Mouse (Mus musculus): ENCODE results near the gene Itm2c. TPM values are rescaled to one million over a fixed set of nuclear protein-coding genes. Genes with fewer than 3 reads are reported as not detected.

Itm2c gene
- polyA plus RNA-seq, 1 experiment from 2014 or later = 92.0 TPM

GRCm38 (mm10) chr1:85957942-85958619 is 64.0 kb downstream of the Itm2c start:
- Histone ChIP-seq H3K27ac (ENCODE audit: low read depth) (no peak overlapping the region), H3K4me2 (ENCODE audit: low read length) (no peak overlapping the region), H3K4me1 (replicated peaks; ENCODE audit: control insufficient read depth, insufficient read depth, low read length) (peaks cover 15% of the 10 kb centered on the region; the same call in 1 of the 2 replicates), H3K9ac (ENCODE audit: low read length) (no peak overlapping the region), H3K9me3 (ENCODE audit: control insufficient read depth, low read length) (no peaks in the 10 kb centered on the region), H3K27me3 (replicated peaks; ENCODE audit: control insufficient read depth, insufficient read depth, low read length) (no peaks in the 10 kb centered on the region), H3K36me3 (ENCODE audit: control insufficient read depth, insufficient read depth, low read length) (no peaks in the 10 kb centered on the region), H3K4me3 (ENCODE audit: low read depth, low read length) (no peak overlapping the region)
- no peak for DNase-seq (ENCODE audit: low spot score)
- no peak for ATAC-seq (replicated peaks; ENCODE audit: low FRiP score, low TSS enrichment, low read depth)
- 51% methylated on average over 9 of the region's 9 CpGs for WGBS

Other genes starting within 250 kb of the Itm2c start
- 1.8 and 2.0 TPM in 2 replicates for gene Sp100, start 244.3 kb upstream of the Itm2c start, polyA plus RNA-seq (2014; fragmentation: Nextera tagmentation; extraction: Ambion mirVana)
- 0.67 and 1.1 TPM in 2 replicates for gene A630001G21Rik, start 115.6 kb upstream of the Itm2c start, polyA plus RNA-seq (2014; fragmentation: Nextera tagmentation; extraction: Ambion mirVana)
- gene Cab39, start 100.8 kb upstream of the Itm2c start, polyA plus RNA-seq (2014; fragmentation: Nextera tagmentation; extraction: Ambion mirVana) = 43.5 and 46.2 TPM in 2 replicates
- 0.28 TPM in 1 of 2 replicates, not detected in the other for gene 4933407L21Rik, start 34.2 kb downstream of the Itm2c start, polyA plus RNA-seq (2014; fragmentation: Nextera tagmentation; extraction: Ambion mirVana)
- gene Gpr55, start 66.7 kb downstream of the Itm2c start, polyA plus RNA-seq (2014; fragmentation: Nextera tagmentation; extraction: Ambion mirVana) = not detected in 2 replicates
- gene Spata3, start 122.5 kb downstream of the Itm2c start, polyA plus RNA-seq (2014; fragmentation: Nextera tagmentation; extraction: Ambion mirVana) = not detected in 2 replicates
- gene 2810459M11Rik, start 151.6 kb downstream of the Itm2c start, polyA plus RNA-seq (2014; fragmentation: Nextera tagmentation; extraction: Ambion mirVana) = 3.5 and 4.6 TPM in 2 replicates
- gene Psmd1, start 170.1 kb downstream of the Itm2c start, polyA plus RNA-seq (2014; fragmentation: Nextera tagmentation; extraction: Ambion mirVana) = 160 and 174 TPM in 2 replicates
- 1.2 and 2.0 TPM in 2 replicates for gene Htr2b, start 217.7 kb downstream of the Itm2c start, polyA plus RNA-seq (2014; fragmentation: Nextera tagmentation; extraction: Ambion mirVana)
- gene Gm21972, start 239.4 kb downstream of the Itm2c start, polyA plus RNA-seq (2014; fragmentation: Nextera tagmentation; extraction: Ambion mirVana) = 0.26 TPM in 1 of 2 replicates, not detected in the other

Data from intestine, embryonic 14.5 days (tissue).